8 mouse cellular contexts compared by ENCODE assay signal in genomic region chr13:38036343-38037043, GRCm38 (mm10). TPM values are rescaled to one million over a fixed set of nuclear protein-coding genes. Genes with fewer than 3 reads are reported as not detected.
DNase-seq lines count a peak whose midpoint lies in the region; ATAC-seq lines count a peak whose summit lies in the region.

TSS of gene Riok1 (plus strand) at chr13:38036995.

- ATAC-seq in forebrain, embryonic 12.5 days (ENCODE audit: low FRiP score): peak; percentile 71
- ATAC-seq in intestine, embryonic 15.5 days: peak; percentile 84
- ATAC-seq in liver, embryonic 13.5 days (ENCODE audit: low read depth): peak; percentile 79
- ATAC-seq in neural tube, embryonic 13.5 days (ENCODE audit: low read depth): peak; percentile 76

- H3K4me2 ChIP-seq in forebrain, embryonic 12.5 days: peak within 1 kb of the TSS; percentile 86
- peak within 1 kb of the TSS; percentile 69 for H3K4me2 ChIP-seq in intestine, embryonic 15.5 days (replicated peaks)
- peak within 1 kb of the TSS; percentile 90 for H3K4me2 ChIP-seq in liver, embryonic 13.5 days
- H3K4me2 ChIP-seq in neural tube, embryonic 13.5 days: peak within 1 kb of the TSS; percentile 97

- peak within 1 kb of the TSS; percentile 75 for H3K9ac ChIP-seq in forebrain, embryonic 12.5 days
- H3K9ac ChIP-seq in intestine, embryonic 15.5 days: peak within 1 kb of the TSS; percentile 84
- peak within 1 kb of the TSS; percentile 93 for H3K9ac ChIP-seq in liver, embryonic 13.5 days
- H3K9ac ChIP-seq in neural tube, embryonic 13.5 days: peak within 1 kb of the TSS; percentile 92

- peaks cover 16% of the 10 kb centered on the region for H3K4me1 ChIP-seq in forebrain, embryonic 12.5 days
- no peaks in the 10 kb centered on the region for H3K4me1 ChIP-seq in intestine, embryonic 15.5 days (replicated peaks)
- H3K4me1 ChIP-seq in liver, embryonic 13.5 days (replicated peaks): peaks cover 32% of the 10 kb centered on the region
- H3K4me1 ChIP-seq in neural tube, embryonic 13.5 days (replicated peaks): peaks cover 25% of the 10 kb centered on the region

- no peaks in the 10 kb centered on the region; the same call in 1 of the 2 replicates for H3K27me3 ChIP-seq in forebrain, embryonic 12.5 days
- H3K27me3 ChIP-seq in intestine, embryonic 15.5 days (replicated peaks): no peaks in the 10 kb centered on the region
- H3K27me3 ChIP-seq in liver, embryonic 13.5 days: no peaks in the 10 kb centered on the region
- H3K27me3 ChIP-seq in neural tube, embryonic 13.5 days: no peaks in the 10 kb centered on the region

- H3K36me3 ChIP-seq in forebrain, embryonic 12.5 days (replicated peaks): peaks cover 15% of the 10 kb centered on the region
- H3K36me3 ChIP-seq in intestine, embryonic 15.5 days: peaks cover 9% of the 10 kb centered on the region; the same call in 1 of the 2 replicates
- peaks cover 26% of the 10 kb centered on the region for H3K36me3 ChIP-seq in liver, embryonic 13.5 days
- H3K36me3 ChIP-seq in neural tube, embryonic 13.5 days: peaks cover 19% of the 10 kb centered on the region

- peak within 1 kb of the TSS; percentile 70 for H3K4me3 ChIP-seq in forebrain, embryonic 12.5 days (replicated peaks)
- peak within 1 kb of the TSS; percentile 78 for H3K4me3 ChIP-seq in intestine, embryonic 15.5 days (replicated peaks)
- peak within 1 kb of the TSS; percentile 92 for H3K4me3 ChIP-seq in liver, embryonic 13.5 days (replicated peaks)
- peak within 1 kb of the TSS; percentile 74 for H3K4me3 ChIP-seq in neural tube, embryonic 13.5 days

- H3K27ac ChIP-seq in forebrain, embryonic 12.5 days: peak within 1 kb of the TSS; percentile 54
- H3K27ac ChIP-seq in intestine, embryonic 15.5 days: peak within 1 kb of the TSS; percentile 71
- peak within 1 kb of the TSS; percentile 85 for H3K27ac ChIP-seq in liver, embryonic 13.5 days
- peak within 1 kb of the TSS; percentile 76 for H3K27ac ChIP-seq in neural tube, embryonic 13.5 days (replicated peaks)

- no peaks in the 10 kb centered on the region for H3K9me3 ChIP-seq in forebrain, embryonic 12.5 days
- no peaks in the 10 kb centered on the region for H3K9me3 ChIP-seq in intestine, embryonic 15.5 days
- H3K9me3 ChIP-seq in liver, embryonic 13.5 days (replicated peaks): no peaks in the 10 kb centered on the region
- H3K9me3 ChIP-seq in neural tube, embryonic 13.5 days: no peaks in the 10 kb centered on the region

- DNase-seq in urinary bladder, postnatal 14 days (ENCODE audit: low spot score): peak; percentile 7
- no peak for DNase-seq in urinary bladder, postnatal 10 days (ENCODE audit: low spot score)
- DNase-seq in brain, adult 2 months (ENCODE audit: low read depth, low spot score): peak; percentile 3
- peak; percentile 29 for DNase-seq in liver, embryonic 13.5 days
- DNase-seq in gastrocnemius, postnatal 25 days: no peak

- 12% methylated on average over 37 of the region's 37 CpGs for WGBS in forebrain, embryonic 12.5 days
- WGBS in intestine, embryonic 15.5 days: 10% methylated on average over 37 of the region's 37 CpGs
- WGBS in liver, embryonic 13.5 days (ENCODE audit: insufficient replicate concordance): 5% methylated on average over 37 of the region's 37 CpGs
- 12% methylated on average over 37 of the region's 37 CpGs for WGBS in neural tube, embryonic 13.5 days

RNA-seq across cellular contexts. Expression of gene Riok1, which starts in this region (rescaled TPM):
- 54.9 and 57.9 TPM in 2 replicates for polyA plus RNA-seq in forebrain, embryonic 12.5 days (2016; fragmentation: Nextera tagmentation; extraction: Ambion mirVana)
- polyA plus RNA-seq in intestine, embryonic 15.5 days (2015; fragmentation: Nextera tagmentation; extraction: Ambion mirVana): 40.1 and 45.9 TPM in 2 replicates
- polyA plus RNA-seq in liver, embryonic 13.5 days (2015; fragmentation: Nextera tagmentation; extraction: Ambion mirVana): 26.2 and 30.0 TPM in 2 replicates
- polyA plus RNA-seq in neural tube, embryonic 13.5 days (2015; fragmentation: Nextera tagmentation; extraction: Ambion mirVana): 54.0 and 59.3 TPM in 2 replicates
- 1 to 10 TPM; 7.4 to 9.8 TPM for total RNA-seq in gastrocnemius, postnatal 25 days (2021)

Comparison
In these comparisons a context has a peak if more than half of its experiments do, and no peak if none do; other contexts are left out.
1. DNase-seq: peak in urinary bladder, postnatal 14 days (single experiment), brain, adult 2 months (single experiment) and liver, embryonic 13.5 days (single experiment); none in urinary bladder, postnatal 10 days (single experiment) and gastrocnemius, postnatal 25 days (single experiment).
2. Peak in every context shown above with its lines, with median percentiles within 50 percentile points of each other: ATAC-seq, H3K27ac ChIP-seq, H3K4me2 ChIP-seq, H3K4me3 ChIP-seq and H3K9ac ChIP-seq.